Mouse (Mus musculus) embryonic facial prominence, embryonic 11.5 days (tissue): ENCODE data around the gene Rfpl4. TPM values are rescaled to one million over a fixed set of nuclear protein-coding genes. Genes with fewer than 3 reads are reported as not detected.

ENCODE experiments used
- ATAC-seq: fragments of 200-750 bp; cut with Nextera tagmentation; replicated peaks from 2 replicates; pipeline ENCODE4 v1.8.0; 2017; ENCODE audit warnings: low read depth; ENCODE audit not compliant: insufficient number of reproducible peaks, low FRiP score, low TSS enrichment
- DNase-seq: peaks from one replicate; pipeline ENCODE4 v3.0.0-alpha.2; 2015; ENCODE audit warnings: low spot score
- H3K27ac ChIP-seq: fragments of 300-500 bp; sonication (generic); replicated peaks from 2 replicates; pipeline ENCODE4 v1.5.1; 2014; ENCODE audit warnings: mild to moderate bottlenecking, low read depth, low read length, control low read depth
- H3K27me3 ChIP-seq: fragments of 300-500 bp; sonication (generic); 2 replicates; pipeline ENCODE4 v1.6.1; 2014; ENCODE audit warnings: mild to moderate bottlenecking, low read length, moderate library complexity, mixed read lengths; ENCODE audit not compliant: control insufficient read depth, insufficient read depth
- H3K36me3 ChIP-seq: fragments of 300-500 bp; sonication (generic); replicated peaks from 2 replicates; pipeline ENCODE4 v1.6.1; 2014; ENCODE audit warnings: low read depth, mild to moderate bottlenecking, low read length, moderate library complexity, mixed read lengths; ENCODE audit not compliant: control insufficient read depth, insufficient read depth
- H3K4me1 ChIP-seq: fragments of 300-500 bp; sonication (generic); 2 replicates; pipeline ENCODE4 v1.6.1; 2014; ENCODE audit warnings: low read length, mixed read lengths; ENCODE audit not compliant: control insufficient read depth, insufficient read depth
- H3K4me2 ChIP-seq: fragments of 300-500 bp; sonication (generic); 2 replicates; pipeline ENCODE4 v1.6.1; 2014; ENCODE audit warnings: low read depth, mild to moderate bottlenecking, control low read depth, low read length, moderate library complexity
- H3K4me3 ChIP-seq: fragments of 300-500 bp; sonication (generic); 2 replicates; pipeline ENCODE4 v1.5.1; 2014; ENCODE audit warnings: low read depth, low read length, control low read depth
- H3K9ac ChIP-seq: fragments of 300-500 bp; sonication (generic); replicated peaks from 2 replicates; pipeline ENCODE4 v1.6.1; 2014; ENCODE audit warnings: mild to moderate bottlenecking, control low read depth, low read length
- H3K9me3 ChIP-seq: fragments of 300-500 bp; sonication (generic); replicated peaks from 2 replicates; pipeline ENCODE4 v1.6.1; 2016; ENCODE audit warnings: mild to moderate bottlenecking, low read length, inconsistent platforms, mixed read lengths; ENCODE audit not compliant: control insufficient read depth
- WGBS: fragments of 180-500 bp; shearing (Covaris S2); extraction: QIAGEN DNeasy Blood & Tissue Kit; methylation state at CpG from one replicate; pipeline ENCODE4 v1.1.7; 2014; 5-methylcytosine and 5-hydroxymethylcytosine counted together
- polyA plus RNA-seq: library from polyadenylated mRNA; unstranded; fragments of >200 nt; fragmentation: Nextera tagmentation; extraction: Ambion mirVana; gene quantifications from 2 replicates; pipeline ENCODE4 v1.2.1, GENCODE M21; 2014

The Rfpl4 gene
- polyA plus RNA-seq, 1 experiment from 2014 or later: not detected

DNA sequence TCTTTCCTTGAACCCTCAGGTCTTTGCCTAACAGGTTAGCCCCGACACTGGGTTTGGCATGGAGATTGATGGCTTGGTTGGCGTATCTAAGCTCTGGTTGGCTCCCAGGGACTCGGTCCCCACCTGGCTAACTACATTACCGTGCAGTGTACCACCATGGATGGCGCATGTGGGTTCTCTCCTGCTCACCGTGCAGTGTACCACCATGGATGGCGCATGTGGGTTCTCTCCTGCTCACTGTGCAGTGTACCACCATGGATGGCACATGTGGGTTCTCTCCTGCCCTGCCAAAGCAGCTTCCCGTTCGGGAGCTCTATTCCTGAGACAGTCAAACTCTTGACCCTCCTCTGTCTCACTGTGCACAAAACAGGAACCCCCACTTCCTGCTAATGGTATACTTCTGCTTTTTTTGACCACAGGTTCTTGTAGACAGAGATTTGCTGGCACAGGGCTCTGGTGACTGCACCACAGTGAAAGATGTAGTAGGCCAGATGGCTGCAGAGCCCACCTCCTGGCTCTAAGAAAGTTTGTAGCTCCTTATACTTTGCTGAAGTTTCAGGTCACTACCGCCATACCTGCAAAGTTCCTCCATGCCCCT is 15.6 kb downstream of the Rfpl4 start:
- Histone ChIP-seq H3K9ac (no peak overlapping the region), H3K36me3 (no peaks in the 10 kb centered on the region; the same call in 1 of the 2 replicates), H3K4me3 (no peak overlapping the region), H3K9me3 (no peaks in the 10 kb centered on the region), H3K4me1 (no peaks in the 10 kb centered on the region), H3K27me3 (no peaks in the 10 kb centered on the region), H3K27ac (no peak overlapping the region), H3K4me2 (no peak overlapping the region)
- DNase-seq (no peak), ATAC-seq (no peak)
- WGBS: 85% methylated on average over 10 of the region's 10 CpGs

DNA sequence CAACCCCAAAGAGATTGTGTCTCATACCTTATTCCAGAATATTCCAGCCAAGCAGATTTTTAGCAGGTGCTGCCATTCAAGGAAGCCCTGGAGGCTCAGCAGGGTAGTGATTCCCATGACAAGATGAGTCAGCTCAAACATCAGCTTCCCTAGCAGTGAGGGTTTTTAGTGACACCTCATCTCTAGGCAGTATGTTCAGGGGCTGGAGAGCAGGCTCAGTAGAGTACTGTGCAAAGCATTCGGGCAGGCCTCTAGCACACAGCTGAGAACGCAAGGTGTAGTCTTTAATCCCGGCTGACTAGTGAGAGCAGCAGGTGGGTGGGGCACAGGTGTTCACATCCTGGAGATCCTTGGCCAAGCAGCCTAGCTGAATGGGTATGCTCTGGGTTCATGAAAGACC is 17.0 kb downstream of the Rfpl4 start:
- peaks cover 3% of the 10 kb centered on the region; the same call in 1 of the 2 replicates for H3K36me3 ChIP-seq
- H3K27ac ChIP-seq: no peak overlapping the region
- H3K4me3 ChIP-seq: no peak overlapping the region
- DNase-seq (no peak), ATAC-seq (0 out of 2 replicates have a peak, but pooled peaks have one; percentile 46)
- H3K27me3 ChIP-seq: no peaks in the 10 kb centered on the region
- H3K4me1 ChIP-seq: no peaks in the 10 kb centered on the region
- 84% methylated on average over 3 of the region's 3 CpGs for WGBS
- H3K9me3 ChIP-seq: no peaks in the 10 kb centered on the region
- H3K4me2 ChIP-seq: no peak overlapping the region
- H3K9ac ChIP-seq: no peak overlapping the region

- no peak for ATAC-seq
- no peaks in the 10 kb centered on the region for H3K27me3 ChIP-seq
- no peak for DNase-seq
- no peaks in the 10 kb centered on the region for H3K9me3 ChIP-seq
- H3K4me3 ChIP-seq: no peak overlapping the region
- no peak overlapping the region for H3K27ac ChIP-seq
- peaks cover 3% of the 10 kb centered on the region; the same call in 1 of the 2 replicates for H3K36me3 ChIP-seq
- 92% methylated on average over 5 of the region's 5 CpGs for WGBS
- H3K4me2 ChIP-seq: no peak overlapping the region
- no peaks in the 10 kb centered on the region for H3K4me1 ChIP-seq
- H3K9ac ChIP-seq: no peak overlapping the region
Measured at GRCm38 (mm10) chr7:5098769-5099168, 18.0 kb downstream of the Rfpl4 start.

- no peak for ATAC-seq
- no peak overlapping the region for H3K4me2 ChIP-seq
- no peaks in the 10 kb centered on the region for H3K27me3 ChIP-seq
- H3K27ac ChIP-seq: no peak overlapping the region
- no peak for DNase-seq
- H3K36me3 ChIP-seq: peaks cover 9% of the 10 kb centered on the region; the same call in 1 of the 2 replicates
- H3K4me3 ChIP-seq: no peak overlapping the region
- 86% methylated on average over 21 of the region's 21 CpGs for WGBS
- no peaks in the 10 kb centered on the region for H3K9me3 ChIP-seq
- H3K9ac ChIP-seq: no peak overlapping the region
- no peaks in the 10 kb centered on the region for H3K4me1 ChIP-seq
Measured at GRCm38 (mm10) chr7:5092831-5093510, 23.8 kb downstream of the Rfpl4 start.

DNA sequence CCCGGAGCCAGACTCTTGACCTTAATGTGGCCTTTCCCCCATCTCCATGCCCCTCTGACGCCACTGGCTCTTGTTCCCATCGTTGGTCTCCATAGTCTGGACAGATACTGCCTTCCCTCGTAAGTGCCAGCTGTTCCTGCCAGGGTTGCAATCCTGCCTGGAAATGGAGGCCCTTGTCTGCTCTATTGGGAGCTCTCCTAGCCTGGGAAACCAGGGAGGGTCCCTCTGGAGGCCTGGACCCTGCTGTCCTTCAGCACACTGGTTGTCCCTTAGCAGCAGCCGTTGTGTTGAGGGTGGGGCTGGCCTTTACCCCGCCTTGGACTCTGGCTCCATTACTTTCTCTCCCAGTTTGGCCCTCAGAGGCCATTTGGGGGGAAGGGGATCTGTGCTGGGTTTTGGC is 24.4 kb downstream of the Rfpl4 start:
- H3K9ac ChIP-seq: no peak overlapping the region
- H3K4me2 ChIP-seq: no peak overlapping the region
- ATAC-seq (no peak), DNase-seq (no peak)
- no peaks in the 10 kb centered on the region for H3K4me1 ChIP-seq
- H3K4me3 ChIP-seq: no peak overlapping the region
- H3K27ac ChIP-seq: no peak overlapping the region
- H3K9me3 ChIP-seq: no peaks in the 10 kb centered on the region
- H3K36me3 ChIP-seq: peaks cover 9% of the 10 kb centered on the region; the same call in 1 of the 2 replicates
- H3K27me3 ChIP-seq: no peaks in the 10 kb centered on the region
- 80% methylated on average over 6 of the region's 6 CpGs for WGBS

GRCm38 (mm10) chr7:5091008-5091728 is 25.6 kb downstream of the Rfpl4 start:
- H3K9ac ChIP-seq: no peak overlapping the region
- WGBS: 92% methylated on average over 15 of the region's 15 CpGs
- H3K27me3 ChIP-seq: no peaks in the 10 kb centered on the region
- no peak overlapping the region for H3K27ac ChIP-seq
- H3K4me1 ChIP-seq: no peaks in the 10 kb centered on the region
- H3K36me3 ChIP-seq: peaks cover 9% of the 10 kb centered on the region; the same call in 1 of the 2 replicates
- ATAC-seq (no peak), DNase-seq (no peak)
- H3K9me3 ChIP-seq: no peaks in the 10 kb centered on the region
- no peak overlapping the region for H3K4me3 ChIP-seq
- no peak overlapping the region for H3K4me2 ChIP-seq

GRCm38 (mm10) chr7:5089853-5090252 is 26.9 kb downstream of the Rfpl4 start:
- DNase-seq (no peak), ATAC-seq (no peak)
- Histone ChIP-seq H3K4me2 (no peak overlapping the region), H3K27ac (no peak overlapping the region), H3K4me1 (no peaks in the 10 kb centered on the region), H3K9ac (no peak overlapping the region), H3K9me3 (no peaks in the 10 kb centered on the region), H3K36me3 (peaks cover 7% of the 10 kb centered on the region), H3K27me3 (no peaks in the 10 kb centered on the region), H3K4me3 (no peak overlapping the region)
- WGBS: 94% methylated on average over 15 of the region's 15 CpGs

DNA sequence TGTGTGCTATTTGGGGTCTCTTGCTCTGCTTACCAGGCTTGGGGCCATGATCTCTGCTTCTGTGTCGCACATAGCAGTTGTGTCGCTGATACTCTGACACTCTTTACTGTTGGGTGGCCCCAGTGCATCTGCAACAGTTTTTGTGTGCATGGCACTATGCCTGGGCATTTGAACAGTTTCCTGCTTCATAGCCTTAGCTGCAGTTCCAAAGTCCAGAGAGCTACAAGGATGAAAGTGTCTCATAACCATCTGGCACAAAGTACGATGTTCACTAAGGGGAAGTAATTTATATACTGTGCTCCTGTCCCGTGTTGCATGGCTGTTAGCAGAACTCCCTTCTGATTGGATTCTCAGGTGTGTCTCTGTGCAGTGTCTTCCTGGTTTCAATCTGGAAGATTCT is 28.9 kb downstream of the Rfpl4 start:
- no peaks in the 10 kb centered on the region for H3K27me3 ChIP-seq
- ATAC-seq: no peak
- no peak overlapping the region for H3K4me2 ChIP-seq
- no peaks in the 10 kb centered on the region for H3K4me1 ChIP-seq
- DNase-seq: no peak
- no peaks in the 10 kb centered on the region; the same call in none of the 2 replicates for H3K36me3 ChIP-seq
- no peak overlapping the region for H3K4me3 ChIP-seq
- no peak overlapping the region for H3K27ac ChIP-seq
- H3K9me3 ChIP-seq: no peaks in the 10 kb centered on the region
- WGBS: 90% methylated on average over 4 of the region's 4 CpGs
- H3K9ac ChIP-seq: no peak overlapping the region
